Mouse (Mus musculus): Measurements from ENCODE around the gene Lrrc55. TPM values are rescaled to one million over a fixed set of nuclear protein-coding genes. Genes with fewer than 3 reads are reported as not detected.
A peak's percentile ranks its signal among the peaks of the same experiment; 100 is the strongest.

The Lrrc55 gene
- polyA plus RNA-seq, 1 experiment from 2014 or later = 11.9 TPM

GRCm38 (mm10) chr2:85139846-85140245 is 57.2 kb downstream of the Lrrc55 start:
- Histone ChIP-seq H3K4me1 (replicated peaks) (no peaks in the 10 kb centered on the region), H3K4me3 (peak overlapping the region; percentile 6; the same call in 1 of the 2 replicates)

DNA sequence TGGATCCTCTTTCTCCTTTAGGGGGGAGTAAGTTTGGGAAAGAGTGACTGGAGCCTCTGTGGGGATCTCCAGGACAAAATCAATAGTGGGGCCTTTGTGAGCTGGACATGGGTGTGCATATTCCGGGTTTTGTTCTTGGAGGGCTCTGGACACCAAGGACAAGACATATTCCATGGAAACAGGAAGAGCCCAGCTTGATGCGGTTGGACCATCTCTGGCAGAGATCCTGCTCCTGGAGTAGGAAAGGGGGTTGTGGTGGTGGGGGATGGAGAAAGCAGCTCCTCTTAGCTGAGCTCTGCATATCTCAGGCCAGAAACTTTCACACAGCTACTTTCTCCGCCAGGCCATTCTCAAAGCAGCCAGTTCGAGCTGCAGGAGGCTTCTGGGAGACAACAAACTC is 57.6 kb downstream of the Lrrc55 start:
- 67% methylated on average over 4 of the region's 4 CpGs for WGBS
- peak overlapping the region; percentile 6; the same call in 1 of the 2 replicates for H3K4me3 ChIP-seq
- ATAC-seq (ENCODE audit: low FRiP score, low read depth) = no peak
- no peaks in the 10 kb centered on the region for H3K4me1 ChIP-seq (replicated peaks)
- H3K9ac ChIP-seq = no peak overlapping the region
- no peak overlapping the region for H3K4me2 ChIP-seq
- H3K27me3 ChIP-seq = no peaks in the 10 kb centered on the region
- H3K36me3 ChIP-seq = no peaks in the 10 kb centered on the region
- H3K27ac ChIP-seq (replicated peaks) = no peak overlapping the region
- no peaks in the 10 kb centered on the region for H3K9me3 ChIP-seq

More at GRCm38 (mm10) chr2:85139846-85140245, 57.2 kb downstream of the Lrrc55 start:
- no peak overlapping the region for H3K9ac ChIP-seq
- WGBS = 68% methylated on average over 7 of the region's 7 CpGs
- no peaks in the 10 kb centered on the region for H3K27me3 ChIP-seq
- no peak overlapping the region for H3K4me2 ChIP-seq
- no peaks in the 10 kb centered on the region for H3K36me3 ChIP-seq
- no peak overlapping the region for H3K27ac ChIP-seq (replicated peaks)
- H3K9me3 ChIP-seq = no peaks in the 10 kb centered on the region
- no peak for ATAC-seq (ENCODE audit: low FRiP score, low read depth)

GRCm38 (mm10) chr2:85138143-85138542 is 58.9 kb downstream of the Lrrc55 start:
- H3K4me2 ChIP-seq = no peak overlapping the region
- no peak overlapping the region for H3K4me3 ChIP-seq
- H3K9ac ChIP-seq = no peak overlapping the region
- WGBS = 46% methylated on average over 2 of the region's 2 CpGs
- H3K36me3 ChIP-seq = no peaks in the 10 kb centered on the region
- H3K9me3 ChIP-seq = no peaks in the 10 kb centered on the region
- H3K27me3 ChIP-seq = no peaks in the 10 kb centered on the region
- ATAC-seq (ENCODE audit: low FRiP score, low read depth) = no peak
- H3K4me1 ChIP-seq (replicated peaks) = no peaks in the 10 kb centered on the region
- no peak overlapping the region for H3K27ac ChIP-seq (replicated peaks)

GRCm38 (mm10) chr2:85137601-85138140 is 59.3 kb downstream of the Lrrc55 start:
- WGBS = 78% methylated on average over 10 of the region's 10 CpGs
- no peaks in the 10 kb centered on the region for H3K27me3 ChIP-seq
- H3K27ac ChIP-seq (replicated peaks) = no peak overlapping the region
- peak overlapping the region; percentile 11; the same call in 1 of the 2 replicates for H3K4me3 ChIP-seq
- H3K9ac ChIP-seq = no peak overlapping the region
- no peak for ATAC-seq (ENCODE audit: low FRiP score, low read depth)
- H3K4me1 ChIP-seq (replicated peaks) = no peaks in the 10 kb centered on the region
- no peak overlapping the region for H3K4me2 ChIP-seq
- no peaks in the 10 kb centered on the region for H3K36me3 ChIP-seq
- no peaks in the 10 kb centered on the region for H3K9me3 ChIP-seq

- H3K36me3 ChIP-seq = no peaks in the 10 kb centered on the region
- H3K9ac ChIP-seq = no peak overlapping the region
- H3K4me2 ChIP-seq = no peak overlapping the region
- 85% methylated on average over 21 of the region's 21 CpGs for WGBS
- no peak overlapping the region for H3K27ac ChIP-seq (replicated peaks)
- H3K27me3 ChIP-seq = no peaks in the 10 kb centered on the region
- no peaks in the 10 kb centered on the region for H3K9me3 ChIP-seq
- ATAC-seq (ENCODE audit: low FRiP score, low read depth) = no peak
- H3K4me1 ChIP-seq (replicated peaks) = no peaks in the 10 kb centered on the region
- 0 out of 2 replicates have a peak overlapping the region, but pooled peaks have one; percentile 11 for H3K4me3 ChIP-seq
Measured at GRCm38 (mm10) chr2:85136831-85137520, 60.0 kb downstream of the Lrrc55 start.

- Histone ChIP-seq H3K4me3 (0 out of 2 replicates have a peak within 1 kb of the TSS, but pooled peaks have one; percentile 11), H3K27ac (replicated peaks) (no peak within 1 kb of the TSS), H3K9ac (no peak within 1 kb of the TSS), H3K4me2 (no peak within 1 kb of the TSS), H3K9me3 (no peaks in the 10 kb centered on the region), H3K36me3 (no peaks in the 10 kb centered on the region), H3K4me1 (replicated peaks) (no peaks in the 10 kb centered on the region), H3K27me3 (no peaks in the 10 kb centered on the region)
- no peak for ATAC-seq (ENCODE audit: low FRiP score, low read depth)
- WGBS = 4% methylated on average over 4 of the region's 4 CpGs
Measured at GRCm38 (mm10) chr2:85136089-85136488, 60.9 kb downstream of the Lrrc55 start, which contains the start of gene Aplnr. TSS of gene Aplnr (plus strand) at chr2:85136225.

DNA sequence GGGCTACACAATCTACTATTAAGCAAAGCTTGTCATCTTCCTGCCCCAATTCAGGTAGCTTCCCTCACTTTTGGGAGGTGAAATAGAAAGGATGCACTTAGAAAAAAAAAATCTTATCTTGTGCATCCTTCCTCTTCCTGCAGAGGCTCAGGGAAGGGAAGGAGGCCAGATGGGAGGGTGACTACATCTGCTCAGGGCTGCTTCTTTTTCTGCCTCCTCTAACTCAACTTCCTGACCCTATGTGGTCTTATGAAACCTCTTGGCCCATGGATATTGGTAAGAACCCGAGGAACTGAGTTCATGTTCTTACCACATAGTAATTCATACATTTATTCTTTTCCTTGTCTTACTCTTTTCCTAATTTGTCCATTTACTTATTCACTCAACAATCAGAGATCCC is 61.9 kb downstream of the Lrrc55 start:
- Histone ChIP-seq H3K9ac (no peak overlapping the region), H3K4me1 (replicated peaks) (no peaks in the 10 kb centered on the region), H3K9me3 (no peaks in the 10 kb centered on the region), H3K4me3 (no peak overlapping the region), H3K27me3 (no peaks in the 10 kb centered on the region), H3K36me3 (no peaks in the 10 kb centered on the region), H3K4me2 (no peak overlapping the region), H3K27ac (replicated peaks) (no peak overlapping the region)
- WGBS = 69% methylated on average over 1 of the region's 1 CpGs
- ATAC-seq (ENCODE audit: low FRiP score, low read depth) = no peak

GRCm38 (mm10) chr2:85132204-85132603 is 64.8 kb downstream of the Lrrc55 start:
- Histone ChIP-seq H3K9me3 (no peaks in the 10 kb centered on the region), H3K9ac (no peak overlapping the region), H3K36me3 (no peaks in the 10 kb centered on the region), H3K27ac (replicated peaks) (no peak overlapping the region), H3K4me2 (no peak overlapping the region), H3K4me3 (no peak overlapping the region), H3K27me3 (no peaks in the 10 kb centered on the region), H3K4me1 (replicated peaks) (no peaks in the 10 kb centered on the region)
- no peak for ATAC-seq (ENCODE audit: low FRiP score, low read depth)
- WGBS = 69% methylated on average over 2 of the region's 2 CpGs

DNA sequence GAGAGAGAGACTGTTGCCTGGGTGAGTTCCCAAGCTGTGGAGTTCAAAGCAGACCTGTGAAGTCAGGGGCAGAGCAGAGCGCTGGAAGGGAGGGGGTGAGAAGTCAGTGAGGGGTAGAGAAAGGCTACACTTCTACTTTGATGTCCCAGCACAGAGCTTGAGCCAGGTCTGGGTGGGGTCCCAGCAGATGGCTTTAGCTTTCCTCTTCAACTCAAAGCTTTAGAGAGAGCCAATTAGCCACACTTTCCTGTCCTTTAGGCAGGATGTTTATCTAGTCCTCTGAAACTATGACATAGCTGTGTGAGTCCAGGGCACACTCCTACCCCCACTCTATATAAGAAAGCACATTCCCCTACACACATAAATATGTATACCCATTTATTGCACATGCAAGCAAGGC is 65.3 kb downstream of the Lrrc55 start:
- H3K27me3 ChIP-seq = no peaks in the 10 kb centered on the region
- no peak overlapping the region for H3K4me2 ChIP-seq
- WGBS = 31% methylated on average over 1 of the region's 1 CpGs
- no peak for ATAC-seq (ENCODE audit: low FRiP score, low read depth)
- H3K4me1 ChIP-seq (replicated peaks) = no peaks in the 10 kb centered on the region
- H3K4me3 ChIP-seq = no peak overlapping the region
- H3K9me3 ChIP-seq = no peaks in the 10 kb centered on the region
- no peaks in the 10 kb centered on the region for H3K36me3 ChIP-seq
- no peak overlapping the region for H3K27ac ChIP-seq (replicated peaks)
- no peak overlapping the region for H3K9ac ChIP-seq

- ATAC-seq (ENCODE audit: low FRiP score, low read depth) = no peak
- H3K36me3 ChIP-seq = no peaks in the 10 kb centered on the region
- H3K4me2 ChIP-seq = no peak overlapping the region
- no peaks in the 10 kb centered on the region for H3K9me3 ChIP-seq
- H3K27ac ChIP-seq (replicated peaks) = no peak overlapping the region
- no peak overlapping the region for H3K4me3 ChIP-seq
- H3K9ac ChIP-seq = no peak overlapping the region
- H3K4me1 ChIP-seq (replicated peaks) = no peaks in the 10 kb centered on the region
- H3K27me3 ChIP-seq = no peaks in the 10 kb centered on the region
- WGBS = 19% methylated on average over 2 of the region's 2 CpGs
Measured at GRCm38 (mm10) chr2:85131226-85131625, 65.8 kb downstream of the Lrrc55 start.

DNA sequence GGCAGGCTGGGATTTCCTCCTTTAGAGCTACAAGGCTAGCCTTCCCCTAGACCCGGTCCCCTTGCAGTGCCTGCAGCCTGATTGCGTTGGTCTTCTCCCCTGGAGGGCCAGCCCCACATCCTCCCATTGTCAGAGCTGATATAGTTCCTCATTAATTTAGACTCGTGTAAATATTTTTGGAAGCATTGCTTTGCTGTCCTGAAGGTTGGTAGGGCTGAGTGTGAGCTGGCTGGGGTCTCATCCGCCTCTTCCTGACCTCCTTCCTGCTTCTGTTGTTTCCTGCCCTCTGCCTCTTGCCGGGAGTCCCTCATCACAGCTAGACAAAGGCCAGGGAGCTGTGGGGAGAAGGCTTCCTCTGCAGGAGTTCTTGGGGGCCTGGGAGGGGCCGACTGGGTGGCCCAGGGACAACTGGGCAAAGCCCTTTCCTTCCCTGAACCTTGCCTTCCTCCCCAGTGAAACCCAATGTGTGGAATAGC is 67.5 kb downstream of the Lrrc55 start:
- 50% methylated on average over 6 of the region's 6 CpGs for WGBS
- ATAC-seq (ENCODE audit: low FRiP score, low read depth) = peak; percentile 59; the same call in 1 of the 2 replicates
- H3K9ac ChIP-seq = no peak overlapping the region

DNA sequence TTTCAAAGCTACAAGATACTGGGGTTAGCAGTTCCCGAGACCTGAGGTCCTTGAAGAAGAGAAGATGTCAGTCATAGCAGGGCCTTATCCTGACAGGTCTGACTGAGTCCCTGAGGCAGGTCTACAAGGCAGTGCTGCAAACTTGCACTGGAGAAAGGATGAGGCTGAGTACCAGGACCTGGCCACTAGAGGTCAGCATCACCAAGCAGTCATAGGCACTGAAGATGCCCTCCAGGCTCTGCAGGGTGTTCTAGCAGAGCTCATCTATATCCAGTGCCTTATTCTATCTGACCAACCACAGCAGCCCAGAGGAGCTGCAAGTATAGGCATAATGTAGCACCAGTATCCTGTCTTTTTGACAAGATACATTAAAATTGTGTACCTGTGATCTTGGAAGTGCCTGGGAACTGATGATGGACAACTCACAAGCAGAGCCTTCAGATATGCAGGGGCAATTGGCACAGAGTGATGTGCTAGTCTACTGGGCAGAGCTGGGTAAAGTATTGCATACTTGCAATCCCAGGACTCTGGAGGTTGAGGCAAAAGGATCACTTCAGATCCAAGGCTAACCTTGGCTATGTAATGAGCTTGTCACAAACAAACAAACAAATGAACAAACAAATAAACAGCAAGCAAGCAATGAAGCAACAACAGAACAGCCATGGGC is 73.0 kb downstream of the Lrrc55 start:
- no peaks in the 10 kb centered on the region for H3K9me3 ChIP-seq
- H3K36me3 ChIP-seq = no peaks in the 10 kb centered on the region
- H3K4me2 ChIP-seq = no peak overlapping the region
- no peak overlapping the region for H3K4me3 ChIP-seq
- WGBS = 35% methylated on average over 1 of the region's 1 CpGs
- H3K4me1 ChIP-seq (replicated peaks) = no peaks in the 10 kb centered on the region
- H3K27me3 ChIP-seq = no peaks in the 10 kb centered on the region
- ATAC-seq (ENCODE audit: low FRiP score, low read depth) = peak; percentile 94
- no peak overlapping the region for H3K27ac ChIP-seq (replicated peaks)
- no peak overlapping the region for H3K9ac ChIP-seq

More for the DNA sequence above, 67.5 kb downstream of the Lrrc55 start:
- Histone ChIP-seq H3K4me3 (no peak overlapping the region), H3K36me3 (no peaks in the 10 kb centered on the region), H3K4me1 (replicated peaks) (no peaks in the 10 kb centered on the region), H3K27ac (replicated peaks) (no peak overlapping the region), H3K4me2 (no peak overlapping the region), H3K9me3 (no peaks in the 10 kb centered on the region), H3K27me3 (no peaks in the 10 kb centered on the region)
